Mouse (Mus musculus): ENCODE data around the gene Snd1.
A peak's percentile ranks its signal among the peaks of the same experiment; 100 is the strongest.
"Not testable (repeated sequence)": the region's sequence is repeated elsewhere in the genome, so short reads cannot be mapped to it uniquely, and the experiment has no call there.

Snd1 gene

DNA sequence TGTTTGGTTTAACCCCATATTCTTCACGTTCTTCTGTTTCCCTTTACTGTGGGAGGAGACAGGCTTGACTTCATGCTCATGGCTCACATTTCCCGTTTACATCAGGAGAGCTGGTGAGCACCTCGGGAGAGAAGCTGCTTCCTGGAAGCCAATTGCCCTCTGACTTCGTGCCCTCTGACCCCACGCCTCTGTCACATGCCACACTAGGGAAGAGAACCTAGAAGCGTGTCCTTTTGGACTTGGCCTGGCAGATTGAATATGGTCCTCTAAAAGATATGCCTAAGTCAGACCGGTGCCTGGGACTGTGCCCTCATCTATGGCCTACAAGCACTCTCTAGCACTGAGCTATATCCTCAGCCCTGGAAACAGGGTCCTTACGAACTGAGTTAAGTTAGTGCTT lies 430.4 kb downstream of the Snd1 start:
- DNase-seq (ENCODE audit: low spot score): no peak

DNA sequence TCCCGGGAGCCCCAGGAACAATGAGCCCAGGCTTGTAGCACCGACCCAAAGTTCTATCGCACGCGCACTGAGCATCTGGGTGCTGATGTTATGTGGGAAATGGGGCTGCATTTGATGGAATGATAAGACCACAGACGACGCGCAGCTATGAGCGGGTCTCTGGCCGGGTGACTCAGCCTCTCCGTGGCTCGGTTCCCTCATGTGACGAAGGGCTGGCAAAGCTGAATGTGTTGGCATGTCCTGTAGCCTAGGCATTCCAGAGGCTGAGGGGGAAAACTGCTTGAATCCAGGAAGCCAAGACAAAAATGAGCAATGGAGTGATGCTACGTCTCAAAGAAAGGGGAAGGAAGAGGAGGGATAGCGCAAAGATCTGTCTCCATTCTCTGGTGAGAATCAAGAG lies 434.9 kb downstream of the Snd1 start:
- DNase-seq (ENCODE audit: low spot score): no peak

- DNase-seq (ENCODE audit: low spot score): no peak
Observed at GRCm38 (mm10) chr6:28914981-28915380, 440.0 kb downstream of the Snd1 start.

GRCm38 (mm10) chr6:28916630-28917029 lies 441.7 kb downstream of the Snd1 start:
- DNase-seq (ENCODE audit: low spot score): no peak

GRCm38 (mm10) chr6:28919346-28919745 lies 444.4 kb downstream of the Snd1 start:
- no peak for DNase-seq (ENCODE audit: low spot score)

- no peak for DNase-seq (ENCODE audit: low spot score)
Observed at GRCm38 (mm10) chr6:28922371-28922770, 447.4 kb downstream of the Snd1 start.

DNA sequence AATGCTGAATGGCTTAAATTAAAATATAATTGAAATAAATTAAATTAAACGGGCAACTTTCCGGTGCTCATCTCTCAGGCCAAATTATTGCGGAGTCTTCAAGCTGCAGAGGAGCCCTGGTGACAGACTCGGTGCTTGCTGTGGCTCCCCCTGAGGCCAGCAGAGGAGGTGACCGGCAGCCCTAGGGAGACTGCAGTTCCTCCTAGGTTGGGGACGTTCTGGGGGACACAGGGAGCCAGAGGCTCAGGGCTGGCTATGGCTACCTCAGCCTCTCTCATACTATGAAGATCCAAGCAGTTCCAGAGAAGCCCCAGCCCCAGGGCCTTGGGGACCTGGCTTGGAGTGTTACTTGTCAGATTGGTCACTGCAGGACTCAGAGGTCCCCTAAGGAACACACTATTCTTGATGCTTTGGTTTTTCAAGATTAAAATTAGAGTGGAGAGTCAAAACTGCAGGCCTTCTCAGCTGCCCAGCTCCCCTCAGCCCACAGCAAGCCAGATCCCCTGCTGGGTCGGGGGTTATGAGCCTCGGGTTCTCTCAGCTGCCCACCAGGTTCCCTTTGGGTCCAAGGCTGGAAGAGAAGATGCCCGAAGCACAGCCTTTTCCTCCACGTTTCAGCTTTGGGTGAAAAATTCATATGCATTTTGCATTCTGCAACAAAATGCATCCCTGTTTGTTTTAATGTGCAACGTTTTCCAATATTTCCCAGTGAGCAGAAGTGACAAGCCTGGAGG lies 448.3 kb downstream of the Snd1 start:
- DNase-seq (ENCODE audit: low spot score): no peak

DNA sequence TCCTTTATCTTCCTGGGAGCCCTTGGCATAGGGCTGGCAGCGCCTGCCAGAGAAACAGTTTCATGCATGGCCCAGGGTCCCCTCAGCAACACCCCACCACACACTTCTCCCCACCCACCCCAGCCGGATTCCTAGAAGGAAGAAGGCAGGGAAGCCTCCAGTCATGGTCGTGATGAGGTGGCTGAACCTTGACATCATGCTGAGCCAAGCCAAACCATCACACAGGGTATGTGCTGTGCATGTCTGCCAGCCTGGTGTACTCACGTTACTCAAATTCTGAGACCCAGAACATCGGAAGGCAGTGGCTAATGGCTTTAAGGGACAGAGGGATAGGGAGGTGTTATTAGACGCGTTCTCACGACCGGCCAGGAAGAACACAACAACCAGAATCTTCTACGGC lies 448.9 kb downstream of the Snd1 start:
- DNase-seq (ENCODE audit: low spot score): no peak

GRCm38 (mm10) chr6:28927987-28928386 lies 453.0 kb downstream of the Snd1 start:
- not testable (repeated sequence) for DNase-seq (ENCODE audit: low spot score)

DNA sequence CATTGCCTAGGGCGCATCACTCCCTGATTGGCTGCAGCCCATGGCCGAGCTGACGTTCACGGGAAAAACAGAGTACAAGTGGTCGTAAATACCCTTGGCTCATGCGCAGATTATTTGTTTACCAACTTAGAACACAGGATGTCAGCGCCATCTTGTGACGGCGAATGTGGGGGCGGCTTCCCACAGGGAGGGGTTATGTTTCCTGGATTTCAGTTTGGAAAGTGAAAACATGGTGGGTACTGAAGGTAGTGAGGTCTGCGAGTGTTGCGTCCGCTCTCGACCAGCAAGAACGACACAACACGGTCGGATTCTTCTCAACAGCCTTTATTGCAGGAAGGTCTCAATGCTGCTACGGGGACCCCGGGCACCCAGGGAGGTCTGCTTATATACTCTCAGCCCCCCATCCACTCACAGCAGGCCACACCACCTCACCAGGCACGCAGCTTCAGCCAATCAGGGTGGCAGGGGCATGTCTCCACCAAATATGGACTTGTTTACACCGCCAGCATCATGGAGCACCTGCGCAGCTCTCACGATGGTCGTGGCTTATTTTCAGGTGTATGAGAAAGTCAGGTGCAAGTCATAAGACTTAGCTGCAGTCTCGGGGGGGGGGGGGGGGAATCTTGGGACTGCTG lies 454.3 kb downstream of the Snd1 start:
- DNase-seq (ENCODE audit: low spot score): peak; percentile 8

- DNase-seq (ENCODE audit: low spot score): no peak
Observed at GRCm38 (mm10) chr6:28931234-28931633, 456.3 kb downstream of the Snd1 start.

DNA sequence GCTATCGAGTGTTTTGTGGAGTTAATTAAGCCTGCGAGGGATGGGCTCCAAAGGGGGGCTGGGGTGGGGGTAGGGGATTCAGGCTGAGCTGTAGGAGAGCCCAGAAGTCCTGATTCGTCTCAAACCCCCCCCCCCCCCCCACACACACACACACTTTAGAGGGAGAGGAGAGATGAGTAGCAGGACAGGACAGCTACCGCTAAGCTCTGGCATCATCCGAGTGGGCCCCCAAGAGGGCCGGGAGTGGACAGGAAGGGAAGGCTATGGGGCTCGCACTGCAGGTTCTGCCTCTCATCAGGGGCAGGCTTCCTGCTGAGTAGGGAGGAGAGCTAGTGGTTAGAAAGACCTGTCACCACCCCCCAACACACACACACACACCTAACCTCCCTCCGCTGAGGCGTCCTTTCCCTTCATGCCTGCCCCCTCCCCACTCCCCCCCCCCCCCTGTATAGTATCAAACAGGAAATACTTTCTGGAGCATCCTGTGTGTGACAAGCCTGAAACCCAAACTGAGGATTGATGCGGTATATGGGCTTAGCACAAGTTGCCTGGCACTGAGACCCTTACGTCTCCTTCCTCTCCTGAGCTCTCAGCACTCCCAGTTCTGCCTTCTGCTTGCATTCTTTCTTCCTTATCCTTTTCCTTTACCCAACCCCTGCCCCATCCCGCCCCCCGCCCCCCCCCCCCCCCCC lies 456.8 kb downstream of the Snd1 start:
- DNase-seq (ENCODE audit: low spot score): peak; percentile 6

- peak; percentile 38 for DNase-seq (ENCODE audit: low spot score)
Observed at GRCm38 (mm10) chr6:28932328-28932937, 457.5 kb downstream of the Snd1 start.

DNA sequence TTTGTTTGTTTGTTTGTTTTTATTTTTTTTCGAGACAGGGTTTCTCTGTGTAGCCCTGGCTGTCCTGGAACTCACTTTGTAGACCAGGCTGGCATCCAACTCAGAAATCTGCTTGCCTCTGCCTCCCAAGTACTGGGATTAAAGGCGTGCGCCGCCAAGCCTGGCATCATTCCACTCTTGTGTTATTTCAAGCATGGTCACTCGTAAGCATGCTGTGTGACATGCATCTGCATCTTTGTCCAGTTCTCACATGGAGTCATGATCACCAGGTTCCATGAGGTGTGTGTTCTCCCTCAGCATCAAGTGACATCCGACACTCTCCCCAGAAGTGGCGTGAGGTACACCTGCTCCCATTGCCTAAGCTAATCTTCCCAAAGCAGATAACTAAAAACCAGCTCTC lies 460.8 kb downstream of the Snd1 start:
- no peak for DNase-seq (ENCODE audit: low spot score)

GRCm38 (mm10) chr6:28947254-28947653 lies 472.3 kb downstream of the Snd1 start:
- DNase-seq (ENCODE audit: low spot score): no peak

- peak; percentile 22 for DNase-seq (ENCODE audit: low spot score)
Observed at GRCm38 (mm10) chr6:28949269-28949668, 474.3 kb downstream of the Snd1 start.

DNA sequence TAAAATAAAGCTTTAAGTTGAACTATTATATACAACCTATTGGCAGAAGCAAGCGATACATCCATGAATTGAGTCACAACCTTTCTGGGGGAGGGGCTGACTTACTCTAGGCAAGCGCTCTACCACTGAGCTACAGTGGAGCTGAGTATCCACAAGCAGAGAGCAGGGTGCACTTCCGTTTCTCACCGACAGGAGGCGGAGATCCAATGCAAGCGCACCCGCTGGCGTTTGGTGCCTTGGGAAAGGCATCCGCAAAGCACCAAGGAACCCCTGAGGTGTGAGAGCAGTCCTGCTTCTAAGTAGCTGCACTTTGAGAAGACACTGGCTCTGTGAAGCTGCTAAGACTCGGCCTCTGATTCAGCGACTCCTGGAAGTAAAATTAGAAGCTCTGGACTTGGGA lies 480.6 kb downstream of the Snd1 start:
- no peak for DNase-seq (ENCODE audit: low spot score)

DNA sequence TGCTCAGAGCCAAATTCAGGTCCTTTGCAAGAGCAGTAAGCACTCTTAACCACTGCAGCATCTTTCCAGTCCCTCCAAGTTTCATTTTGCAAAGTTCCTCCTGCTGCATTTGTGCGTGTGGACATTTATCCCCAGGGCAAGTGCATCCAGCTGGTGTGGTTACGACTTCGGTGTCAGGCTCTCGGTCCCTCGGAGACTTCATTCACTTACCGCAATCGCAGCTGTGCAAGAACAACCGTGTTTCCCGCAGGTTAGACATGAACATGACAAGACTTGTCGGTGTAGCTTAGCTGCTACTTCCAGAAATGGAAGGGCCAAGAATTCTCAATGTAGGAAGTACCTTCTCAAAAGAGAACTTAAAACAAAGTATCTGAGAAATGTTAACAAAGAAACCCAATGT lies 482.5 kb downstream of the Snd1 start:
- no peak for DNase-seq (ENCODE audit: low spot score)

DNA sequence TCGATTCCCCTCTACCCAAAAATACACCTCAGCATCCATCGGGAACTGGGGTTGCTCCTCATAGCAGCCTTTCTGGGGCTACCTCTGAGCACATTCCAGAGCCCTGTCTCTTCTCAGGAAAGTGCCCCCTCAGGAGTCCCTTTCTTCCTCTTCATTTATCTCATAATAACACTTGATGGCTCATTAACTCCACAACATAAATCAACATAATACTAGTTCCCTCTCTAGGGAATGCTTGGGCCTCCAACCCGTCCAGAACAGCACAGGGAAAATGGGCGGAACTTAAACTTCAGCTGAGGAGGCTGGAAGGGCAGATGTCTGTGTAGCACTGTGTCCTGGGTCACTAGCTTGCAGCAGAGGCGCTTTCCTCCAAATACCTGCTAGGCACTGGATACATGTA lies 488.2 kb downstream of the Snd1 start:
- no peak for DNase-seq (ENCODE audit: low spot score)

GRCm38 (mm10) chr6:28965264-28965663 lies 490.3 kb downstream of the Snd1 start:
- no peak for DNase-seq (ENCODE audit: low spot score)

DNA sequence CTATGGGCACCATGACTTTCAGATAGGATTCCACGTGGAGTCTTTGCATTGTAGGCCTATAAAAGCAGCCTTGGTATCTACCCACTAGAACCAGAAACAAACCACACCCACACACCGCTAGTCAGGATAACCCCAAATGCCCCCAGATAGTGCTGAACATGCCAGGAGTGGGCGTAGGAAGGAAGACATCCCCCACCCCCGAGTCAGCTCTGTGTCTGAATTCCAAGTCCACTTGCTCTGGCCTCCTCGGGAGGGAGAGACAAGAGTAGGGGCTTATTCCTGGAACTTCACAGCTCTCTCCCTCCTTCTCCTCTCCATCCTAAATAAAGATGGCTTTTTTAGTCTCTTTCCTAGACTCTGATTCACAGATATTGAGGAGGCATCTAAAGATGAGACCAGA lies 494.7 kb downstream of the Snd1 start:
- no peak for DNase-seq (ENCODE audit: low spot score)

DNA sequence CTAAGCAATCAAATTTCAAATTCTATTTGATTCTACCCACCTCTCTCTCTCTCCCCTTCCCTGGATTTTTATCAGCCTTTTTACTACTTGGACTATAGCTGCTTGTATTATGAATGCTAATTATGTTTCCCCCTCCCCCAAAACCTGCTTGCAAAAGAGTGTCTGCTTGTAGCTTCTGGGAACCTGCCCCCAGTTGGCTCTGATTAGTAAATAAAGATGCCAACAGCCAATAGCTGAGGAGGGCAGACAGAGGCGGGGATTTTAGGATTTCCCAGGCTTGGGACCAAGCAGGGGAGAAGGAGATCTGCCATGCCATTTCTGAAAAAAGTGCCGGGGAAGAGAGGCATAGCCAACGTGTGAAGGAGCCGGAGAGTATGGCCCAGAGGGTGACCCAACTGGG lies 495.8 kb downstream of the Snd1 start:
- no peak for DNase-seq (ENCODE audit: low spot score)

GRCm38 (mm10) chr6:28974498-28974897 lies 499.6 kb downstream of the Snd1 start:
- no peak for DNase-seq (ENCODE audit: low spot score)

Measured in yolk sac, embryonic 10.5 days (tissue).